Mouse (Mus musculus): ENCODE measurements around the gene Cog5. TPM values are rescaled to one million over a fixed set of nuclear protein-coding genes. Genes with fewer than 3 reads are reported as not detected.
"Not testable (repeated sequence)": the region's sequence is repeated elsewhere in the genome, so short reads cannot be mapped to it uniquely, and the experiment has no call there.

The Cog5 gene
- total RNA-seq (2021), result 10 to 100 TPM; 35.5 to 44.6 TPM
- long read RNA-seq, experiment 1, transcript Cog5-201 (23 exons, 2,997 nt), result major isoform, 6 of 13 reads
- long read RNA-seq, experiment 1, partial matches to known transcripts, result 3 of 13 reads
- long read RNA-seq, experiment 1, other reads (novel, unspliced or antisense), result 4 of 13 reads
- long read RNA-seq, experiment 2, partial matches to known transcripts, result 2 of 7 reads
- long read RNA-seq, experiment 2, other reads (novel, unspliced or antisense), result 2 of 7 reads

- peak; percentile 94 to 97 for DNase-seq
These were observed at the start of gene Cog5, which contains the start of gene Dus4l for GRCm38 (mm10) chr12:31654197-31654964. Gene Cog5, plus strand, starts transcription at chr12:31654869. Gene Dus4l, minus strand, starts transcription at chr12:31654826.

GRCm38 (mm10) chr12:31604894-31605293, 49.8 kb upstream of the Cog5 start:
- DNase-seq, result no peak

DNA sequence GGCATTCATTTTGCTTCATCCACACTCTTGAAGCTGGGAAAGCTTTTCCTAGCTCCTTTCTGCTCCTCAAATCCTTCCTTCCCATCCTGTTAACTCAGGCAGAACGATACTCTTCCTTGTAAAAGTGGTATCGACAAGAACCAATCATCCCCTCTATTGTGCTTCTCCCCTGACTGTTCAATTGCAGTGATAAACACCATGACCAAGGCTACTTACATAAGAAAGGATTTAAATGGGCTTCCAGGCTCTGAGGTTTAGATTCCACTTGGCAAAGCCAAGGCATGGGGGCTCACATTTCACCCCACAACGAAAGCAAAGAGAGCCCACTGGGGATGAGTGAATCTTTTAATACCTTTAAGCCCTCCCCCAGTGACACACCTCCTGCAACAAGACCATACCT, 46.5 kb upstream of the Cog5 start:
- no peak for DNase-seq

DNA sequence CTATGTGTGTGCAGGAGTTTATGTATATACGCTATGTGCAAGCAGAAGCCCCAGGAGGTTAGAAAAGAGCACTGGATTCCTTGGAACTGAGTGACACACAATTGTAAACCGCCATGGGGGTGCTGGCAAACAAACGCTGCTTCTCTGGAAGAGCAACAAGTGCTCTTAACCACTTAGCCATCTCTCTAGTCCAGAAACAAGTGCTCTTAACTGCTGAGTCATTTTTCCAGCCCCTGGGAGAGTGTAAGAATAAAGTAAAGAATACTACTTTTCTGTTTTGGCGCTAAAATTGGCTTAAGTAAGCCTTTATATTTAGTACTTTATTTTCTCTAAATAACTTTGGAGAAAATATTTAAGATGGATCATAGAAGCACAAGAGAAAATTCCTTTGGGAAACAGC, 41.3 kb upstream of the Cog5 start:
- no peak for DNase-seq

DNA sequence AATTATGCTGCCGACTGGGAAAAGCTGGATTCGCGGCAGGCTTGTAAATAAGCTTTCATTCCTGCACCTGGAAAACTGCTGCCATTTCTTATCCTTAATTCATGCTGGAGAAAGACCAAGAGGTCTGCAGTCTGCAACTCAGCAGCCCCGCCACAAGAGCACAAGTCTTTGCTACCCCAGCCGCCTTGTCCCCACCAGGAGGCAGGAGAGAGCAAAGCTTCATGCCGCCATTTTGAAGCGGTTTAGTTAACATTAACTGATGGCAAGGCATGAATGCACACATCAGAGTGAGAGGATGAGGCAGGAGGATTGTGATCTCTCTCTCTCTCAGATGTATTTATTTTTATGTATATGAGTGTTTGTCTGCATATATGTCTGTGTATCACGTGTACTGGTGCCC, 34.6 kb upstream of the Cog5 start:
- DNase-seq, result no peak

- no peak for DNase-seq
These were observed 29.7 kb upstream of the Cog5 start for GRCm38 (mm10) chr12:31625016-31625415.

DNA sequence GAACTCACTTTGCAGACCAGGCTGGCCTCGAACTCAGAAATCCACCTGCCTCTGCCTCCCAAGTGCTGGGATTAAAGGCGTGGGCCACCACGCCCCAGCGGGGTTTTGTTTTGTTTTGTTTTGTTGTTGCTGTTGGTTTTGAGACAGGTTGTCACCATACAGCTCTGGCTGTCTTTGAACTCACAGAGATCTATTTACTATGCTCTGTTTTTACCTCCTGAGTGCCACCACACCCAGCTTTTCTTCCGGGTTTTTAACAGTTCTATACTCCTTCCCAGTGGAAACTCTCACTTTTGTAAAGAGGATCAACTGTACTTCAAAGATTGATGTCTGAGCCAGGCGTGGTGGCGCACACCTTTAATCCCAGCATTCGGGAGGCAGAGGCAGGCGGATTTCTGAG, 26.3 kb upstream of the Cog5 start:
- DNase-seq, result not testable (repeated sequence)

GRCm38 (mm10) chr12:31633970-31634342, 20.7 kb upstream of the Cog5 start:
- DNase-seq, result peak; percentile 14 to 17

- peak; percentile 87 to 91 for DNase-seq
These were observed 20.1 kb upstream of the Cog5 start, which contains the start of gene Bcap29 for GRCm38 (mm10) chr12:31634343-31635239. Gene Bcap29, minus strand, starts transcription at chr12:31634658.

- no peak for DNase-seq
These were observed 19.4 kb upstream of the Cog5 start for GRCm38 (mm10) chr12:31635240-31635607.

DNA sequence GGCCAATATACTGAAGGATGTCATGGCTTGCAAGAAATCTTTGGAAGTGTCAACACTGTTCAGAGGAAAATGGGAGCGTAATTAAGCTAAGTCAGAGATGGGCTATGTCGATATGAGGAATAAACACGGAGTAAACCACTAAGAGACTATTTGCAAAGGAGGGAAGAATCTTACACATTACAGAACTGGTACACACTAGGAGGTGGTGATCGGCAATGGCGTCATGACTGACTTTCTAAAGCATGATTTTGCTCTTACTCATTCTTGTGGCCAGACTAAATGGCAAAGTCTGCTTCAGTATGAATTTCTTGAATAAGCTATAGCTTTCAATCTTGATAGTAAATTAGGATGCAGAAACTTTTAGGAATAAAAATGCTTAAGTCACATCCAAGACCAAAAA, 1.1 kb upstream of the Cog5 start:
- DNase-seq, result no peak

- DNase-seq, result no peak
These were observed 352 bp downstream of the Cog5 start for GRCm38 (mm10) chr12:31654965-31655477.

DNA sequence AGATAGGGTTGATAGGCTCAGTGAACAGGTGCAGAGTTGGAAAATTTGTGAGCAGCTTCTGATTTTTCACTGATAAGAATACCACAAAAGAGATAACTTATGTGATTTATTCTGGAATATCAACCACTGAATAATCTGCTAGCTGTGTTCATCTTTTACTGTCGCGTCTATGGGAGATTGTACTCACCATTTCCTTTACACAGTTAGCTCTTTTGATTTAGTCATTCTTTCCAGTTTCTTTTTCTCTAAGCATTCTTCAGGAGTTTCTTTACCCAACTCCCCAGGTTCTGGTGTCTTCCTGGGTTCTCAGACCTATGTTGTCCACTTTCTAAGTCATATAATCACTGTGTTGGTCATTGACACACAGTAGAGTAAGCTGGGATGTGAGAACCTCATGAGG, 2.2 kb downstream of the Cog5 start:
- DNase-seq, result no peak

GRCm38 (mm10) chr12:31665999-31666398, 11.3 kb downstream of the Cog5 start:
- no peak for DNase-seq

DNA sequence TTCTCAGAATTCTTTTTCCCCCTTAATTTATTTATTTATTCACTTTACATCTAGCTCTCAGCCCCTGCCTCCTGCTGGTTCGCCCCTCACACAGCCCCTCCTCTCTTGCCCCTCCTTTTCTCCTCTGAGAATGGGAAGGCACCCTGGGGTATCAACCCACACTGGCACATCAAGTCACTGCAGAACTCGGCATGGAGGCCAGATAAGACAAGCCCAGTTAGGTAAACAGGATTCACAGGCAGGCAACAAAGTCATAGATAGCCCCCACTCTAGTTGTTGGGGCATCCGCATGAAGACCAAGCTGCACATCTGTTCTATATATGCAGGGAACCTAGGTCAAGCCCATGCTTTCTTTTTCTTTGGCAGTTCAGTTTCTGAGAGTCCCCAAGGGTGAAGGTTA, 12.5 kb downstream of the Cog5 start:
- no peak for DNase-seq

GRCm38 (mm10) chr12:31686679-31687078, 32.0 kb downstream of the Cog5 start:
- no peak for DNase-seq

- DNase-seq, result no peak
These were observed 38.6 kb downstream of the Cog5 start for GRCm38 (mm10) chr12:31693278-31693677.

DNA sequence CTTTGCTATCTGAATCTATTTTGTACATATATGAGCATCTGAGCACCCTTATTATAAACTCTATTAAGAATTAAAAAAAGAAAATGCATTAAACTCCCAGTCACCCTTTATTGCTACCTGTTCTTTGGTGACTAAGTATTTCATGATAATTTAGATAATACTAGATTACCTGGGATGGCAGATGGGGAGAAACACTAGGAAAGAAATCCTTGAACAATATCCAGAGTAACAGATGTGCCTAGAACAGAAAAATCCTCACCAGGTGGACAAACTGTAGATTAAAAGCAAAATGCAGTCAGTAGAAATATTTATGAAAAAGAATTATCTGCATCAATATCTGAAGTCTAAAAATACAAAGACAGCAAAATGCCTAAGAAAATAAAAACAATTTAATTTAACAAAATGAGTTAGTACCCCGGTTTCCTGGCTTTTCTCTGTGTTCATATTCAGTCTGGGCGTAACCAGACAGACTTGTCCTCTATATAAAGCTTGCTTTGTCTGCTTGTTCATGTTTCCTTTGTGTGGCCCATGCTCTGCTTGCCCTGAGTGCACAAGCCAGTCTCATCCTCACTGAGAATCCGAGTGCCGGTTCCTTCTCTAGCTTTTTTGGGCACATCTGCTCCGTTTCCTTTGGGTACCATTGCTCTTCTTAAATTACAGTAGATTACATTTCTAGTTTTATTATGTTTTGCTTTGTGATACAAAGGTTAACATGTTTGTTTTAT, 46.1 kb downstream of the Cog5 start:
- no peak for DNase-seq

DNA sequence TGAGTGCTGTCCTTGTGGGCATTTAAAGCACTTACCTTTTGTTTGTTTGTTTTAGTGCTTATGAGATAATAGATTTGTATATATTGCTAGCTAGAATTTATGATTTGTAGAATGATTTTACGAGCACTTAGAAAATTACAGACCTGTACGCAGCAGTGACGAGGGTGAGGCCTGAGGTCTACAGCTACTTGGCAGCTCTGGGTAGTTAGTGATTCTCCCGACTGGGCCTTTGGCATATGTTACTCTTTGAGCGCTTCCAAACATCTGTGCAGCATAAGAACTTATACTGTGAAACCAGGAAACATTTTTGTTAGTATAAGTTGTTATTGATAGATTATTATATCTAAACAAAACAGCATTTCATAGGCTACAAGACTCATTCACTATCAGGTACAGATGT, 46.7 kb downstream of the Cog5 start:
- DNase-seq, result no peak

DNA sequence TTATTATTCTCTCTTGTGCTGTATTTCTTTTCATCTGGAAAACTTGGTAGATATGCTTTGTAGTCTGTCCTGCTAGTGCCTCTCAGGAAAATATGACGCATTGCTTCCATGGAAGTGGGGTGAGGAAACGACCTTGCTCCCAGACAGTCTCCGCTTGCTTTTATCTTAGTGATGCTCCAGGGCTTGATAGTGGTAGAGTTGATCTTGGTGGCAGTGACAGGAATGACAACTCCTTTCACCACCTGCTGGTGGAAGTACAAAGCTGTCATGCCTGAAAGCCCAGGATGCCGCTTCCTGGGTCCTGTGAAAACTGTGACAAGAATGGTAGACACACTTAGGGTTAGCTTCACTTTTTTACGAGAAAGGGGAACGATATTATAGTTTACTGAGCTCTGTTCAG, 49.2 kb downstream of the Cog5 start:
- no peak for DNase-seq

DNA sequence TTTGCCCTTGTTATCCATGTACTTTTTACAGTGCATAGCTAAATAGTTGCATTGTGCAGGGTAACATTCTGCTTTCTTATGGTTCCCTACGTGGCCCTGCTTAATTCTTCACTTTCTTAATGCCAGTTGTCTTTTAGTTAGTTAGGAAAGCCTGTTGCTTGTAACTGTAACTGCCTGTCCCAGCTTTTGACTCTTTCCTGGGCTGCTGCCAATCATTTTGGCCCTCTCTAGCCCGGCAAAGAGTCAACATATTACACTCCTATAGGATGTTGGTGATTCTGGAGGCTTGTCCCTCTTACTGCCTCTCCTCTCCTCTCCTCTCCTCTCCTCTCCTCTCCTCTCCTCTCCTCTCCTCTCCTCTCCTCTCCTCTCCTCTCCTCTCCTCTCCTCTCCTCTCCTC, 51.5 kb downstream of the Cog5 start:
- no peak for DNase-seq

DNA sequence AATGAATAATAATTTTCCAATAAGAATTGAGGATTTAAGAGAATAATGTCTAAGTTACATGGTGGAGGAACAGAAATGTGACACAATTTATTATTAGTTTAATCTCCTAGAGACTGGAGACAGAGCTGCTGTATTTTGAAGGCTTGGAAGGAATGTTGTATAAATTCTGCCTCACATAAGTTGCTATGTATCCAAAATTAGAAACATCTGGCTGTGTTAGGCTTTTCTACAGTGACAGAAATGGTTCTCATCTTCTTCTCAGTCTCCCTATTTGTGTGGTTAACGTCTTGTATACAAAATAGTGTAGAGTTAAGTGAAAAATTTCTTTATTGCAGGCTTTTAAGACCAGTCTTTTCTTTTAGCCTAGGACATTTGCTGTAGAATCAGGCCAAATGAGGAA, 52.9 kb downstream of the Cog5 start:
- no peak for DNase-seq
